24 mouse cellular contexts compared by ENCODE assay signal in the genomic region with DNA sequence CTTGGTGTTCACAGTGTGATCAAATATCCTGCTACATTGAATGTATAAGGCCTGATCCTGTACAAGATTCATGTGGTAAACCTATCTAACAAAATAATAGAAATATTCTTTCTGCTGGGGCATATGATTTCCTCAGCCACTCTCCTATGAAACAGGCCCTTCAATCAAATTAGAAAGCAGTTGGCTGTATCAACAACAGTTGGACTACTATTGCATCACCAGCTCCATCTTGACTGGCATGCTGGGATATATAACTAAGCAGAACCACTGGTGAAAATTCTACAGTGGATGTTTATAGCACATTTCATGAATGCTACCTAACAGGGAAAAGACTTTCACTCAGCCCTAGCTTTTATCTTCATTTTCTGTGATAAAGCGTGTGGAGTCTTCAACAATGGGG.
"Had no signal": no experiment of that assay in that cellular context is flagged by ENCODE, and none has a peak within 500 bp of the region (broad histone marks: within the 10 kb centered on the region; RNA-seq: fewer than 3 reads in every experiment).

No protein-coding gene starts in this region.

- H3K4me3 ChIP-seq: gastrocnemius, adult 2 months; heart, embryonic 10.5 days; heart, embryonic 12.5 days; hindbrain, embryonic 10.5 days; hindbrain, embryonic 12.5 days; left cerebral cortex, adult 2 months; limb, embryonic 10.5 days; limb, embryonic 12.5 days; liver, embryonic 13.5 days had no signal

- DNase-seq: gastrocnemius, adult 2 months; gastrocnemius, postnatal 10 days; gastrocnemius, postnatal 25 days; heart, adult 18-20 months; heart, postnatal 10 days; heart, postnatal 4 days; kidney, adult 18-20 months; kidney, adult 8-10 months; kidney, postnatal 10 days; kidney, postnatal 25 days; kidney, postnatal 4 days; liver; liver, embryonic 13.5 days had no signal

- H3K9ac ChIP-seq: heart, embryonic 12.5 days; hindbrain, embryonic 12.5 days; hindbrain, embryonic 14.5 days; limb, embryonic 12.5 days; liver, embryonic 13.5 days had no signal

- H3K36me3 ChIP-seq: heart, embryonic 10.5 days; heart, embryonic 12.5 days; hindbrain, embryonic 10.5 days; hindbrain, embryonic 12.5 days; limb, embryonic 10.5 days; limb, embryonic 12.5 days; liver, embryonic 13.5 days had no signal

- ATAC-seq: hindbrain, embryonic 16.5 days; intestine, embryonic 16.5 days had no signal

- H3K27ac ChIP-seq: gastrocnemius, adult 2 months; heart, embryonic 10.5 days; hindbrain, embryonic 10.5 days; hindbrain, embryonic 12.5 days; hindbrain, embryonic 14.5 days; left cerebral cortex, adult 2 months; limb, embryonic 10.5 days; limb, embryonic 12.5 days; liver, embryonic 13.5 days had no signal

- H3K9me3 ChIP-seq: heart, embryonic 10.5 days; heart, embryonic 12.5 days; hindbrain, embryonic 10.5 days; hindbrain, embryonic 12.5 days; limb, embryonic 10.5 days; liver, embryonic 13.5 days had no signal

- H3K27me3 ChIP-seq: heart, embryonic 12.5 days; hindbrain, embryonic 12.5 days; limb, embryonic 12.5 days; liver, embryonic 13.5 days had no signal

- H3K4me2 ChIP-seq: heart, embryonic 12.5 days; hindbrain, embryonic 12.5 days; hindbrain, embryonic 14.5 days; limb, embryonic 12.5 days; liver, embryonic 11.5 days; liver, embryonic 13.5 days had no signal

- H3K4me1 ChIP-seq: heart, embryonic 12.5 days; hindbrain, embryonic 10.5 days; hindbrain, embryonic 12.5 days; limb, embryonic 10.5 days; limb, embryonic 12.5 days; liver, embryonic 13.5 days had no signal
